Mouse (Mus musculus) gastrocnemius, adult 2 months (tissue): ENCODE results near the gene 4430402I18Rik. TPM values are rescaled to one million over a fixed set of nuclear protein-coding genes. Genes with fewer than 3 reads are reported as not detected.

Experiments used
- DNase-seq: peaks from one replicate; pipeline ENCODE4 v3.0.0; 2022
- H3K27ac ChIP-seq: fragments of 200-600 bp; 2 replicates; pipeline ENCODE4 v1.8.1; 2022; ENCODE audit warnings: mild to moderate bottlenecking
- H3K4me3 ChIP-seq: fragments of 200-600 bp; 2 replicates; pipeline ENCODE4 v1.8.1; 2022; ENCODE audit warnings: mild to moderate bottlenecking, moderate library complexity
- CTCF ChIP-seq: fragments of 200-600 bp; IDR thresholded peaks from 2 replicates; pipeline ENCODE4 v1.8.1; 2022; ENCODE audit warnings: antibody characterized with exemption, mild to moderate bottlenecking, moderate library complexity
- intact Hi-C: fragments of 180-260 bp; cut with DNase I; formaldehyde crosslinking; loops from one replicate; pipeline ENCODE4 v1.15.1; 2025
- total RNA-seq, 2 experiments: library from RNA; stranded (reverse); gene quantifications; 2 replicates each; pipeline ENCODE4 v1.2.3; 2021

4430402I18Rik gene
- total RNA-seq, 2 experiments from 2014 or later = 2.1 to 2.6 TPM

DNA sequence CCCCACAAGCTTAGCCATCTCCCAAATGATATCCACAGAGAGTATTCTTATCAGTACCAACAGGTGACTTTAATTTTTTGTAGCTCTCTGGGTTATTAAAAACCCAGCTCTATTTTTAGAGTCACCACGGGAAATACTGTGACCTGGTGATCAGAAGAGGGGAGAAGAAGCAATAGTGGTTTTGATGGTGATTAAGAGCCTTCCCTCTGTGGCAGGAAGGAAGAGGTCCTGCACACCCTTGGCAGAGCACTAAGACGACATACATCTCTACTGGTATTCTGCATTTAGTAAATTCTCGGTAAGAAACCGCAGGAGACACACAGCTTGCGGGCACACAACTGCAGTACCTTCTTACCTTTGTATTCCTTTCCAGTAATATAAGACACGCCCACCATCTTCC is 53.0 kb downstream of the 4430402I18Rik start:
- no peak overlapping the region for H3K4me3 ChIP-seq
- DNase-seq = no peak
- no peak for TF ChIP-seq CTCF

DNA sequence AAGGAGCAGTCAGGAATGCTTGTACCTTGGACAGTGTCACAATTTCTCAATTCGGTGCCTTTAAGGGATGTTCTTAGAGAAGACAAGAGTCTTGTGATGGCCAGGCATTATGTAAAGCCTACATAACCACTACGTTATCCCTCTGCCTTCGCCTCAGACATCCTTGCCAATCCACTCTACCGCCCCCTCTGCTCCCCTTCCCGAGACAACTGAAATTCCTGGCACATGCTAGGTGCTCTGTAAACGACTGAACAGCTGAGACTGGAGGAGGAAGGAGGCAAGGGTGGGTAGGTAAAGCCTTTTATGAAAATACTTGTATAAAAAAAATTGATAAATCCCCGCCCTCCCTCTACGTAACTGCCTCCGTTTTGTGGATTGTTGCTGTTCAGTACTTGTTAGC is 58.9 kb downstream of the 4430402I18Rik start:
- no peak for DNase-seq
- no peak overlapping the region for H3K27ac ChIP-seq
- TF ChIP-seq CTCF = no peak
- intact Hi-C loops = no loop called here
- no peak overlapping the region for H3K4me3 ChIP-seq

More for the DNA sequence above, 53.0 kb downstream of the 4430402I18Rik start:
- H3K27ac ChIP-seq = no peak overlapping the region
- intact Hi-C loops = no loop called here

- no peak for DNase-seq
- Histone ChIP-seq H3K4me3 (no peak overlapping the region), H3K27ac (no peak overlapping the region)
- intact Hi-C loops = no loop called here
- no peak for TF ChIP-seq CTCF
These were observed 59.4 kb downstream of the 4430402I18Rik start for GRCm38 (mm10) chr19:28908186-28908585.

DNA sequence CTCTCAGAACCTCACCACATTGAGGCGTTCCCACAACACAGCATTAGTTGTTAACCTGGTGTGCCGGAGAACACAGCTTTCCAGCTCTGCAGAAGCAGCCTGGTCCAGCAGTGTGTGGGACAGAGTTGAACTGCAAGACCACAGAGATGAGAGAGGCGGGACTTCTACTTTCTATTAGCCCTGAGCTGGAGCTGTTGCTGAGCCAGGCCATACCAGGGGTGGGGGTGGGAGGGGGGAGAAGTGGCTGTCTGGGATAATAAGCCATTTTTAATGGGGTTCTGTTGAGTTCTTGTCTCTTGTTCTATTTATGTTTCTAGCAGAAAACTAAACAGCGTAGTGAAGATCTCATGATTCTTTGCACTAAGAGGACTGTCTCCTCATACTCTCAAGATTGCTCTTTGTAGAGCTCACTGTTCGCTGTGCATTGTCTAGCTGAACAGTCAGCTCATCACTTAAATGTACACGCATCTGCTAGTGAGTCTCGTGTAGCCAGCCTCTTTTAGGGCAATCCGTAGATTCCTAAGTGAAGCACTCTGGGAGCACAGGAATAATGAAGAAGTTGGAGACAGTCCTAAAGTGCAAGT is 64.0 kb downstream of the 4430402I18Rik start:
- TF ChIP-seq CTCF = no peak
- H3K4me3 ChIP-seq = no peak overlapping the region
- intact Hi-C loops = no loop called here
- H3K27ac ChIP-seq = no peak overlapping the region
- no peak for DNase-seq

GRCm38 (mm10) chr19:28902806-28903205 is 64.8 kb downstream of the 4430402I18Rik start:
- intact Hi-C loops = no loop called here

DNA sequence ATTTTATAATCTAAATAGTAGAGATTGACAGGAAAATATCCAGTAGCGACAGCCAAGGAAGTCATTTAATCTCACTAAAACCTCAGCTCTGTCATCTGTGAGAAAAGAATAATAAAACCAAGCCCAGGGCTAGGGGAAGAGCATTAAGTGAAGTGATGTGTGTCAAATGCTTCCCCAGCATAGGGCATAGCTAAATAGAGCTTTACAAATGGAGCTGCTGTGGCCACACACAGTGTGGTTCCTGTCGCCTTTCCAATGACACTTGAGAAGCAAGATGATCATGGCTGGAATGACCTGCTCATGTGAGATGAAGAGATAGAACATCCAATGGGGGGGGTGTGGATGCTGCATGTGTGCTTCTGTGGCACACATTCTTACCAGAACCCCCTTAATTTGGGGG is 65.5 kb downstream of the 4430402I18Rik start:
- no peak for DNase-seq
- intact Hi-C loops = no loop called here
- TF ChIP-seq CTCF = no peak
- H3K4me3 ChIP-seq = no peak overlapping the region
- H3K27ac ChIP-seq = no peak overlapping the region

More at GRCm38 (mm10) chr19:28902806-28903205, 64.8 kb downstream of the 4430402I18Rik start:
- DNase-seq = no peak
- Histone ChIP-seq H3K4me3 (no peak overlapping the region), H3K27ac (no peak overlapping the region)
- no peak for TF ChIP-seq CTCF

DNA sequence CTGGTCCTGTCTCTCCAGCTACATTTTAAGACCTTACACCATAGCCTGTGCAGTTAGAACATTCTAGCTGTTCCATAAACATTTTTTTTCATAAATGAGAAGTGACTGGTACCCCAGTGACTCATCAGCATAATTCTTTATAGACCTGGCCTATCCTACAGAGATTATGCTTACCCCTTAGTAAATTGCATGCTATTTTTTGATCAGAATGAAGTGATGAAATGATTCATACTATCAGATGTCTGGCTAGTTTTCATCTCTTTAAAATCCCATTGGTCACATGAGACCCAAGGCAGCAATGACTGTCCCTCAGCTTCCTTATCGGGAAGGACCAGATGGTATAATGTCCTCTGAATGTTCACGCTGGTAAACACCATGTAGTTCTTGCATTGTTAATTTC is 66.8 kb downstream of the 4430402I18Rik start:
- intact Hi-C loops = no loop called here
- Histone ChIP-seq H3K27ac (no peak overlapping the region), H3K4me3 (no peak overlapping the region)

DNA sequence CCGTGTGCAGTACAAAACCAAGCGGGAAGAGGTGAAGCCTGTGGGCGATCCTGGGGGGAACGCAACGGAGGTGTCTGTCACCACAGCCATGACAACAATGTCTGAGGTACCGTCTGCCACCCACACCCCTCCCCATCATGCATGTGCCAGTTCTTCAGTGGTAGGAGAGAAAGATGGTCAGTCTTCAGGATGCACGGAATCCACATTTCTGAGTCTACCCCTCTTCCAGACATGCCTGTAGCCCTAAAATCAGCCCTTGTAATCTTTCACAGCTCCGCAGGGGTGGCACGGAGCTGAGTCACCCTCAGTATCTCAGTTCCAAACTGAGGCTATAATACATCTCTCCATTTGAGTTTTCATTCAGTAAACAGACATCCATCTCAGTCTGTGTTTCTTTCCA is 70.1 kb downstream of the 4430402I18Rik start:
- intact Hi-C loops = no loop called here

More for the DNA sequence above, 66.8 kb downstream of the 4430402I18Rik start:
- no peak for TF ChIP-seq CTCF
- no peak for DNase-seq

DNA sequence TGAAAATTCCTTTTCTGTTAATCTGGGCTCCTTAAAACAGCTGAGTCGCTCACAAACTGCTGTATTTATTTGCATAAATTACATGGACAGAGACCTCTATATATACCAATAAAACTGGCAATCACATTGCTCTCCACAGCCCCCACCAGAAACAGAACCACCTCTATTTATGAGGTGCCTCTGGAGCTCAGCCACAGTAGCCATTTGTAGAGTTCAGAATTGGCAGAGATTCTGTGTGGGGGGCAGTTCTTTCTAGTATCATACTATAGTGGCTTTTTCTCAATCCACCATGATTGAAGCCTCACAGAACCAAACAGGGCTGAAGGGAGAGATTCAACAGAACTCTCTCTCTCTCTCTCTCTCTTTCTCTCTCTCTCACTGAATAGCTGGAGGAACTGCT is 71.0 kb downstream of the 4430402I18Rik start:
- H3K4me3 ChIP-seq = no peak overlapping the region
- no peak overlapping the region for H3K27ac ChIP-seq
- DNase-seq = no peak
- intact Hi-C loops = no loop called here
- no peak for TF ChIP-seq CTCF

More for the DNA sequence above, 70.1 kb downstream of the 4430402I18Rik start:
- Histone ChIP-seq H3K27ac (no peak overlapping the region), H3K4me3 (no peak overlapping the region)
- no peak for TF ChIP-seq CTCF
- no peak for DNase-seq

DNA sequence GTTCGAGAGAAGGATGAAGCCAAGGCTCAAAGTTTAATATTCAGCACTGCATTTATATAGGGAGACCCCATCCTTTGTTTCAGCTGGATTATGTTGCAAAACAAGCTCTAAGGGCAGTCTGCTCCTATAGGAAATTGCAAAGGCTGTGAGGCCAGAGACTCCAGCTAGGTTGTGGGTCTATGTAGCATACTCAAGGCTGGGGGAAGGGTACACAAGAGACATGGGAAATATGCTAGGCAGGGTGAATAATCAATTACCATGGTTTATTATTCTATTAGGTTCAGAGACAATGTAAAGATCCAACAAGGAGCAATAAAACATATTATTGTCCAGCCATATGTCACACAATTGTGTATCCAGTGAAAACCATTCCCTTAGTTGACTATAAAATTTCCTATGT is 75.7 kb downstream of the 4430402I18Rik start:
- TF ChIP-seq CTCF = no peak
- H3K27ac ChIP-seq = no peak overlapping the region
- intact Hi-C loops = no loop called here
- DNase-seq = no peak
- no peak overlapping the region for H3K4me3 ChIP-seq

DNA sequence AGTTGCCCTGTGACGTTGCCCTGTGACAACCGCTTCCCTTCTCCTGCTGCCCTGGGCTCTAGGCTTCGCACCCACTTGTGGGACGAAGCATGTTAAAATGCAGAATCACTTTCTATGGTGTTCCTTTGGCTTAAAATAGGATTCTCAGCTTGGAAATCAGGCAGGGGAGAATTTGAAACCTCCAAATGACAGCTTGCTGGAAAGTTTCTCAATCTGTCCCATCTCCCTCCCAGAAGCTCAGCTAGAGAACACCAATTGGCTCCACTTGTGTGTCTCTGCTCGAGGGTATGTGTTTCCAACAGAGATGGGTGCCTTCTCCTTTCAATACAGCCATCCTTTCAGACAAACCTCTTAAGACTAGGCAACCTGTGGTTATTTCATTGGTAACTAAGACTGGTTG is 76.4 kb downstream of the 4430402I18Rik start:
- intact Hi-C loops = no loop called here
- H3K27ac ChIP-seq = no peak overlapping the region
- DNase-seq = no peak
- no peak overlapping the region for H3K4me3 ChIP-seq
- TF ChIP-seq CTCF = no peak

DNA sequence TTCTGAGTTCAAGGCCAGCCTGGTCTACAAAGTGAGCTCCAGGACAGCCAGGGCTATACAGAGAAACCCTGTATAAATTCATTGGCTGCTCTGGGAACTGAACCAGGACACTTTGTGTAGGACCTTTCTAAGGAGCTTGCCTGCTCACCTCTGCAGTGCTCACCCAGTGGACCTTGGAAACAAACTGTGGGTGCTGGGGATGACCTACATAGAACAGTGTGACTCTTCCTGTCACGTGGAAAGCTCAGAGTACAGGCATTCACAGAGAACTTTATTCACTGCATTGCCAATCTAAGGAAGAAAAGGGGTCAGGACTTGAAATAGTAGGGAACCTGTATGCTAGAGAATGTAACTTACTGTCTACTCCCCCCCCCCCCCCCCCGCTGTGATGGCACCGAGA is 78.3 kb downstream of the 4430402I18Rik start:
- intact Hi-C loops = no loop called here
- TF ChIP-seq CTCF = no peak
- DNase-seq = no peak
- no peak overlapping the region for H3K27ac ChIP-seq
- no peak overlapping the region for H3K4me3 ChIP-seq

DNA sequence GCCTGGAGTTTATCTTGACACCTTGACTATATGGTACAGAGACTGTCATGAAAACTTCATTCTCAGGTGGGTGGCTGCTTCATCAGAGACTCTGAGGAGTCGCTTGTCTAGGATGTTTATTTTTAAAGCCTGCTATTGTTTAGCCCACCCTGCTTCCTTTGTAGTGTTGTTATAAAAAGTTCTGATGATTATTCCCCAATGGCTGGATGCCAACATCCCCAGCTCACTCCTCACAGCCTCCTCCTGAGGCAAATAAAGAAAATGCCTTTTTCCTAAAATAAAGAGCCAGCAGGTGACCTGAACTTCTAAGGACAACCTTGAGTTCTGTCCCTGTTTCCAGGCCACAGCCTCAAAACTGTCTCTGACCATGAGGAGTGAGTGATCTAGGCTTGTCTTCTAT is 79.1 kb downstream of the 4430402I18Rik start:
- Histone ChIP-seq H3K27ac (peak overlapping the region; percentile 38; the same call in 1 of the 2 replicates), H3K4me3 (no peak overlapping the region)
- DNase-seq = no peak
- no peak for TF ChIP-seq CTCF
- intact Hi-C loops = no loop called here

DNA sequence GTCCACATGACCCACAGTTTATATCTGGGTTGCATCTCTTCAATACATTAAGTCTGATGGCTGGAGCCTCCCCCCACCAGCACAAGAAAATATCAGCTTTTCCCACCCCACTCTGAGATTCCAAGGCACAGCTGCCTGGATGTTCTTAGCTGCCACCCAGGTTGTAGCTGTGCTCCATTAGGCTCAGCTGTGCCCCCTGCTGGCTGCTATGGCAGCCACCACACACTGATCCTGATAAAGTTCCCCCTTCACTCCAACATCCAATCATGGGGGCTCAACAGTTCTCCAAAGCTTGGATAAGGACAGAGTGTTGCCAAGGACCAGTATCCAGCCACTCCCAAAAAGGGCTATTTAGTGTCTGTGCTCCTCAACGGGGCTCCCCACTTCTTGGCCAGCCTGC is 84.5 kb downstream of the 4430402I18Rik start:
- DNase-seq = peak; percentile 26
- H3K27ac ChIP-seq = no peak overlapping the region

More for the DNA sequence above, 84.5 kb downstream of the 4430402I18Rik start:
- no peak overlapping the region for H3K4me3 ChIP-seq
- intact Hi-C loops = loop anchor here (2.0 kb wide), 1 partner anchor 106 kb away; no protein-coding TSS in a partner anchor
- peak; percentile 59 for TF ChIP-seq CTCF
